Mouse (Mus musculus): ENCODE results near the gene Llcfc1.

DNA sequence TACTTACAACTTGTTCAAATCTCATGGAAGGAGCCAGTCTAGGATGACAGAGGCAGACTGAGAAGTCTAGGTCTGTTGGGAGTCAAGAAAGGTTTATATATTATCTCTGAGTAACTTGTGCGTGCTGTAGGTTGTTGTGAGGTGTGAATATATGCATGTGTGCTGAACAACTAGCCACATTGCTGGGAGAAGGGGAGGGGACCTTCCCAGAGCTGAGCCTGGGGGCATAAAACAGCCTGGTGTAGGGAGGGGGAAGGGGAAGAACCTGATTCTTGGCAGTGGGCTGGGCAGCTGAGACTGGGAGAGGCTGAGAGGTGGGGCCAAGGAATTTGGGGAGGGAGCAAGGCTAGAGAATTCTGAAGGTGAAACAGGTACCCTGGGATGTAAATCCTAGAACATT lies 3.6 kb upstream of the Llcfc1 start, which contains the start of gene Trpv5:
- TF ChIP-seq POLR2A (IDR thresholded peaks at IDR 0.05; ENCODE audit: insufficient read depth, low read depth, low read length) (no peak), CTCF (IDR thresholded peaks at IDR 0.05; ENCODE audit: insufficient read depth, low read depth, low read length) (no peak)
